Mouse (Mus musculus) ES-Bruce4 (cell line): ENCODE results near the gene Gata1.

Experiments
- CTCF ChIP-seq: IDR thresholded peaks from one replicate; pipeline ENCODE4 v1.8.1; 2011; ENCODE audit warnings: low read depth, low read length
- EP300 ChIP-seq: IDR thresholded peaks from 2 replicates; pipeline ENCODE4 v1.6.1; 2011; ENCODE audit warnings: low read depth, low read length; ENCODE audit not compliant: insufficient read depth
- POLR2A ChIP-seq: IDR thresholded peaks from one replicate; pipeline ENCODE4 v1.8.1; 2011; ENCODE audit warnings: low read length; ENCODE audit not compliant: insufficient read depth

- TF ChIP-seq CTCF (no peak), POLR2A (no peak), EP300 (no peak)
Measured at GRCm38 (mm10) chrX:7963829-7964626, 13.8 kb downstream of the Gata1 start.
